Mouse (Mus musculus): ENCODE results near the gene Rgs14.

- TF ChIP-seq POLR2A (IDR thresholded peaks at IDR 0.05; ENCODE audit: low read depth, low read length) (no peak), CTCF (IDR thresholded peaks at IDR 0.05; ENCODE audit: extremely low read depth, insufficient read length, insufficient replicate concordance, low read depth, low read length) (no peak)
Measured at GRCm38 (mm10) chr13:55361974-55362452, 7.5 kb upstream of the Rgs14 start.
